Mouse (Mus musculus): Measurements from ENCODE around the gene Ypel2.

Ypel2 gene

DNA sequence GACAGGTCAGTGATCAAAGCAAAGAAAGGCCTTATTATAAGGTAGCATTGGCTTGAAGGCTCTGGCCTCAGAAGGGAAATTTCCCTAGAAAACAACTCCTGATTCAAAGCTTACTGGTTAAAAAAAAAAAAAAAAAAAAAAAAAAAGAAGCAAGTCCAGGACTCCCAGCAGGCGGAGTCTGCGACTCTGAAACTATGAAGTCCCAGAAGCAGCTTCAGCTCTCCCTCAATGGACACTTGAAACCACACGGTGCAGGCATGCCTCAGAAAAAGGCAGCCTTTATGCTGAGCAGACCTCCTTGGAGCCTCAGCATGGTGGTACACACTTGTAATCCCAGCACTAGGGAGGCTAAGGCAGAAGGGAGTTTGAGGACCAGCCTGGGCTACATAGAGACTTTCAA lies 97.9 kb downstream of the Ypel2 start:
- DNase-seq (ENCODE audit: low spot score in 2 of 2): no peak

DNA sequence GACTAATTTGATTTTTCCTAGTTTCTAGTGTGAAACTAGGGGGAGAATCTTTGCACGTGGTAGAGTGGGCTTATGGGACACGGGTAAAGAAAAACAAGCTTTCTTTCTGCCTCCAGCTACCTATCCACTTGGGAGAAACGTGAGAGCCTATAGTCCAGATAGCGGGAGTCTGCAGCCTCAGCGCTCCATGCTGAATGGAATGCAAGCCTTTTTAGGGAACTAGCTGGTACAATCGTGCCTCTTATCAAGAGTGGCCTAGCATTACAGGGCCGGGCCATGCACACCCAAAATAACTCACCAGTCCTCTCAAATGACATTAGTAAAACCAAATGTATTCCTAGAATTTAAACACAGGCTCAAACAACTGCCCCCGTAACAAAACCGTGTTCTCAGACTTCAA lies 98.4 kb downstream of the Ypel2 start:
- DNase-seq (ENCODE audit: low spot score in 2 of 2): no peak

DNA sequence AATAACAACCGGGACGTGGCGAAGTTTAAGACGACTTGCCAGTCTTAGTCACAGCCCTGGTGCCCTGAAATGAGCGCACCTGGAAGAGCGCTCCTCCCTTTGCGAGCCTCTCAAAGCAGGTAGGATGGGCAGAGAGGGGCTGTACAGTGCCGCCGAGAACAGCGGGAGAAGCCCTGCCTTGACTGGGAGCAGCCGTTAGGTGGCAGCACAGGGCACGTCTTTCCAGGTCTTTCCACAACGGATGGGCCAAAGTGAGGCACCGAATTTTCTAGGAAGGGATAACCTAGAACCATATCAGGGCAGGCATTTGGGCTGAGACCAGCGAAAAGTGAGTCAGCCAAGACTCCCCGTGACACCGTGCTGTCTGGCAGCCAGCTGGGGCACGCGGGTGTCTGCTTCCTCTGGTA lies 99.3 kb downstream of the Ypel2 start:
- DNase-seq (ENCODE audit: low spot score in 2 of 2): peak; percentile 72 to 81

DNA sequence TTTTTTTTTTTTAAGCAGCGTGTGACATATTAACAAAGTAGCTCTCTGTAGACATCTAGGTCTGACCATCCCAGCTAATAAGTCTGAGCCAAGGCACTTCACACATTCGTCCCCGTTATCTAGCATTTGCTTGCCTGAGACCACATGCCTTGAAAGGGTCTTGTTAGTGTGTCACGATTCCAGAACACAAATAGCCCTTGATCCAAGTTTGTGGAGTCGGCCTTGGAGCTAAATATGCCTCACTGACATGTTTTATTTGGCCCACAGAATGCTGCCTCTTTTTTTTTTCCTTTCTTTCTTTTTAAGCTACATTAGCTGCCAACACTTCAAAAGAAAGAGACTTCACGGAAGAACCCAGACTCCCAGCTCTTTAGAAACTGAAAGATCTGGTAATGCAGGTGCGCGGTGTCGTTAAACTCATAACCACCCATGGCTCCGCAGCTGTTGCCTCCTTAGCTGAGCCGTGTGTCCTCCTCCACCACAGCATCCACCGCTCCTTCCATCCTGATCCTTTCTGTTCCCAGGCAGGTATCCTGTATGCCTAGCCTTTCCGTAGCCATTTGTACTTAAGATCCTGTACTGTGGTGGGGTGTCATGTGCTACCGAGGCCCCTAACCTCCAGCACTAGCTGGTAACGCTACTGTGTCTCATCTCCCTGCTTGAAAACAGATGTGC lies 100.4 kb downstream of the Ypel2 start:
- no peak for DNase-seq (ENCODE audit: low spot score in 2 of 2)
